Mouse (Mus musculus) heart, adult 9 months (tissue): ENCODE data around the gene Tuba1a.
"Not testable (repeated sequence)": the region's sequence is repeated elsewhere in the genome, so short reads cannot be mapped to it uniquely, and the experiment has no call there.

ENCODE experiments used
- DNase-seq, 2 experiments: peaks; one replicate each; pipeline ENCODE4 v3.0.0; 2022; ENCODE audit warnings: low spot score in 2 of 2

The Tuba1a gene

GRCm38 (mm10) chr15:98928598-98929240 is 24.8 kb downstream of the Tuba1a start:
- peak; percentile 68 to 80 for DNase-seq

GRCm38 (mm10) chr15:98927566-98927965 is 25.9 kb downstream of the Tuba1a start:
- DNase-seq: no peak

DNA sequence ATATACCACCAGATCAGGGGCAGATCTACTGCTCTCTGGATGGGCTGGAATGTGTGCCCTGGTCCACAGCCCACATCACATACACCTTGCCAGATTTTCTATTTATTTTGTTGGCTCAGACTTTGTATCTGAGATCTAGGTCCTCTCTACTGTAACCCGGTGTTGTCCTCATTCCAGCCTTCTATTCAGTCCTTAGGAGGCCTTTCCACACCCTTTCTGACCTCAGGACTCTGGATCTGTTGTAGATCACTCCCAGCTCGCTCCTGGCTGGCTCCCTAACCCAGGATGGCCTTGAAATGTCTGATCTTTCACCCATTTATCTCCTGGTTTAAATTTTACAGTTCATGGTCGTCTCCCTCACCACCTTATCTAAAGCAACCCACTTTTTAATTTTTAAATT is 28.8 kb downstream of the Tuba1a start:
- DNase-seq: no peak

DNA sequence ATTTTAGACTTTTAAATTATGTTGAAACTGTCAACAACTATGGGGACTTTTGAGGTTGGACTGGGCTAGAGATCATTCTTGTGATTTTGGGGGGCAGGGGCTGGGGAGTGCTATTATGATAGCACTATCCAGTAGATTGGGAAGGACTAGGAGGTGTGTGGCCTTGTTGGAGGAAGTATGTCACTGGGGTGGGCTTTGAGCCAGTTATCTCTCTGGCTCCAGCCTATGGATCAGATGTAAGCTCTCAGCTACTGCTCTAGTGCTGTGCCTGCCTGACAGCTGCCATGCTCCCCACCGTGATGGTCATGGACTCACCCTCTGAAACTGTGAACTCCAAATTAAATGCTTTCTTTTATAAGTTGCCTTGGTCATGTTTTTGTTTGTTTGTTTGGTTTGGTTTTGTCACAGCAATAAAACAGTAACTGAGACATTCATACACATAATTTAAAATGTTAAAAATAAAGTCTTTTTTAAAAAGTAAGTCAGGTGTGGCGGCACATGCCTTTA is 30.4 kb downstream of the Tuba1a start:
- no peak for DNase-seq

GRCm38 (mm10) chr15:98922581-98922980 is 30.9 kb downstream of the Tuba1a start:
- no peak for DNase-seq

DNA sequence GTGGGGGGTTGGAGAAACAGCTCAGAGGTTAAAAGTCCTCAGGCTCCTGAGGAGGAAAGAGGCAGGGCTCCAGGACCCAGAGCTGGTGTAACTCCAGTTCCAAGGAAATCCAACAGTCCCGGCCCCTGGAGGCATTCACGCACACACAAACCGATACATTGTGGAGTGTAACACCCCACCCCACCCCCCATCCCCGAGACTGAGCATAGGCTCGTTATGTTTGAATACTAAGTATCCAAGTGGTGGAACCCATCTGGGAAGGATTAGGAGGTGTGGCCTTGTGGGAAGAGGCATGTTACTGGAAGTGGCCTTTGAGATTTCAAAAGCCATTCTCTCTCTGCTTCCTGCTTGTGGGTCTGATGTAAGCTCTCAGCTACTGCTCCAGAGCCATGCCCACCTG is 32.0 kb downstream of the Tuba1a start:
- no peak for DNase-seq

GRCm38 (mm10) chr15:98918499-98918895 is 35.0 kb downstream of the Tuba1a start:
- DNase-seq: not testable (repeated sequence)

GRCm38 (mm10) chr15:98917538-98918498 is 35.7 kb downstream of the Tuba1a start, which contains the start of gene Lmbr1l:
Gene Lmbr1l (minus strand): TSS chr15:98918231.
- peak; percentile 99 for DNase-seq

DNA sequence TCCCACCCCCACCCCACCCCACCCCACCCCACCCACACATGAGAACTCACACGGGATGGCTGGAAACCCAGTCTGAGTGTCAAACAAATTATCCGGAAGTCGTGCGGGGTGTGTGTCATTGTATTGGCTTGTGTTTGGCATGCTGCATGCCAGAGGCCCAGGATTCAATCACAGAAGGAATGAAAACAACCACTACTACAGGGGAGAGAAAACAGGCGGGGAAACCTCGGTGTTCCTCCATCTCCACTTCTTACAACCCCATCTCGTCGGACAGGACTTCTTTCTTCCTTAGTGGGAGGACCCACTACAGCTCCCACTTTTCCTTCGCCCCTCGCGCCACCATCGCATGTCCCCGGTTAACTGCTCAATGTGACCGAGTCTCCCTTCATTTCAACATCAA is 36.4 kb downstream of the Tuba1a start:
- DNase-seq: peak; percentile 35 to 45

GRCm38 (mm10) chr15:98916016-98916415 is 37.5 kb downstream of the Tuba1a start:
- no peak for DNase-seq

GRCm38 (mm10) chr15:98914903-98915302 is 38.6 kb downstream of the Tuba1a start:
- no peak for DNase-seq

- DNase-seq: no peak
Observed at GRCm38 (mm10) chr15:98904692-98905091, 48.8 kb downstream of the Tuba1a start.

DNA sequence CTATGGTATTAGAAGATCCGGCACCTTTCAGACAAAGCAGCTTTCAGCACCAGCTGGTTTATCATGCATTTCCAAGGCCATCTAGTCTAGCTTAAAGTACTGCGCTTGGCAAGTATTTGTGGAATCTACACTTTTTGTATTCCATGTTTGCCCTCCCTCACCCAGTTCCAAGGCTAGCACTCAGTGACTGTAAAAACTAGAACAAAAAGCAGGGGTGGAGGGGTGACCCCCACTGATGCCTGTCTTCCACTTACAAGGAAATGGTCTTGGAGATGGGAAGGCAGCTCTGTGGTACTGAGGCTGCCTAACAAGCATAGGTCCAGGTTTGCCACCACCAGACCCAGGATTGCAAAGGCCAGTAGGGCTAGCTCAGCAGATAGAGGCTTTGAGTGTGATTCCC is 50.9 kb downstream of the Tuba1a start:
- DNase-seq: no peak

DNA sequence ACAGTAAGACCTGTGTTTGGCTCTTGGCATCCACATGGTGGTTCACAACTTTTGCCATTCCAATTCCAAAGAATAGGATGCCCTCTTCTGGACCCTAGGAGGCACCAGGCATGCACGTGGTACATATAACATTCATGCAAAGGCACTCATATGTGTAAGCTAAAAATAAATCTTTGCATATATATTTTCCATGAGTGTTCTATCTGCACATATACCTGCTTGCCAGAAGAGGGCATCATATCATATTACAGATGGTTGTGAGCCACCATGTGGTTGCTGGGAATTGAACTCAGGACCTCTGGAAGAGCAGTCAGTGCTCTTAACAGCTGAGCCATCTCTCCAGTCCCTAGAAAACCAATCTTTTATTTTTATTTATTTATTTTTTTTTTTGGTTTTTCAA is 52.0 kb downstream of the Tuba1a start:
- DNase-seq: no peak
